Mouse (Mus musculus): ENCODE results near the gene Ppp1r3e. TPM values are rescaled to one million over a fixed set of nuclear protein-coding genes. Genes with fewer than 3 reads are reported as not detected.
A peak's percentile ranks its signal among the peaks of the same experiment; 100 is the strongest.

Ppp1r3e gene
- polyA plus RNA-seq, 1 experiment from 2014 or later, result 1.3 TPM

DNA sequence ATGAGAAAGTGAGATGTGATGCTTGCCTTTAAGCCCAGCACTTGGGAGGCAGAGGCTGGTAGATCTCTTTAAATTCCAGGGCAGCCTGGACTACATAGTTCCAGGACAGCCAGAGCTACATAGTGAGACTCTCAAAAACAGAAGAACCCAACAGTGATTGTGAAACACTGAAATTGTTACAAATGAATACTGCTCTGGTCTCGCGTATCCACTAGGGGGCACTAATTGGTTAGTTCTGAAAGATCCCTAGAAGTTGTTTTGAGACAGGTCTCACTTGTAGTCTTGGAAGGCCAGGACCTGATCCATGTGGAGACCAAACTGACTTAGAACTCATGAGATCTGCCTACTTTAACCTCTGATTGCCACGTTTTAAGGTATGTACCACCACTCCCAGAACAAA is 23.0 kb upstream of the Ppp1r3e start:
- Histone ChIP-seq H3K9ac (no peak overlapping the region), H3K4me2 (replicated peaks) (no peak overlapping the region), H3K27ac (no peak overlapping the region), H3K9me3 (no peaks in the 10 kb centered on the region), H3K36me3 (peaks cover 45% of the 10 kb centered on the region), H3K4me1 (0 out of 2 replicates have a peak, but pooled peaks cover 7% of the 10 kb centered on the region), H3K27me3 (no peaks in the 10 kb centered on the region), H3K4me3 (no peak overlapping the region)
- WGBS, result 1% methylated on average over 3 of the region's 3 CpGs
- ATAC-seq (ENCODE audit: insufficient number of reproducible peaks, insufficient read depth, low FRiP score, low TSS enrichment), result peak; percentile 43; the same call in 1 of the 2 replicates

DNA sequence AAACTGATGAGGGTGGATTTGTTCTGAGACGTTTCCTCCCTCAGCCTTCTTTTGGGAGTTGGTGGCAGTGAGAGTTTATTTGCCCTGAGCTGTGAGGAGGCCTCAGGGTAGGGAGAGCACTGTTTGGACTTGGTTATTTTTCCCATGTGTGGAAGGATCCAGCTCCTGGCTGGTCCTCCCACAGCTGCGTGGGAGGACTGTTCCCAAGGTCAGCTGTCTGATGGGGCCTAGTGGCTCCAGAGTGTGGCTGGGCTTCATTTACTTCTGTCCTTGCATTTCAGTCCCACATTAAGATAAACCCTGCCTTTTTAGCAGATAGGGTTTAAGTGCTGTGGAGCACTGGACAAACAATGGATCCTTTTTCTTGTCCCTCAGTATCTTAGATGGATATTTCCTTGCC is 20.1 kb upstream of the Ppp1r3e start:
- no peak overlapping the region for H3K9ac ChIP-seq
- 55% methylated on average over 2 of the region's 2 CpGs for WGBS

DNA sequence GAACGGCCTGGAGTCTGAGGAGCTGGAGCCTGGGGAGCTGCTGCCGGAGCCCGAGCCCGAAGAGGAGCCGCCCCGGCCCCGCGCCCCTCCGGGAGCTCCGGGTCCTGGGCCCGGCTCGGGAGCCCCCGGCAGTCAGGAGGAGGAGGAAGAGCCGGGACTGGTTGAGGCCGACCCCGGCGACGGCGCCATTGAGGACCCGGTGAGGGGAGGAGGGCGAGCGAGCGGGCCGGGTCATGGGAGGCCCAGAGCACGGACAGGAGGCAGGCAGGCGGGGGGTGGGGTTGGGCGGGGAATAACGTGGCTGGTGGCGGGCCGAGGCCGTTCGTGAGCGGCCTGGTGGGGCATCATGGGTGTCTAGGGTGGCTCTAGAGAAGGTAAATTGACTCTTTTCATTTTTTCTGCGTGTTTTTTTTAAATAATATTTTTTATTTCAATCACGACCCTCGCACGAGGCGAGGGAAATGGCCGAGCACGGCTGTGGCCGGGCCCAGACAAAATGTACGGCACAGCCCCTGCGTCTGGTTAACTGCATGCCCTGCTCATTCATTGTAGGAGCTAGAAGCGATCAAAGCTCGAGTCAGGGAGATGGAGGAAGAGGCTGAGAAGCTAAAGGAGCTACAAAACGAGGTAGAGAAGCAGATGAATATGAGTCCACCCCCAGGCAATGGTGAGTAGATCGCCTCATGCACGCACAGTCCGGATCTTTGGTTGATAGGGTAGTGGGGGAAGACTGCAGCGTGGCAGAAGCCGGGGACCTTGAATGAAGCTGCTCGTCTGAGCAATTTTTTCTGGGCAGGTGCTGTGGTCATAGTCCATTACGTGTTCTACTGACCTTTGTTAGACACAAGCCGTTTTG is 17.2 kb upstream of the Ppp1r3e start:
- Histone ChIP-seq H3K27ac (peak overlapping the region; percentile 95), H3K36me3 (peaks cover 30% of the 10 kb centered on the region), H3K9me3 (no peaks in the 10 kb centered on the region), H3K27me3 (no peaks in the 10 kb centered on the region), H3K9ac (peak overlapping the region; percentile 99), H3K4me3 (peak overlapping the region; percentile 96), H3K4me1 (peaks cover 12% of the 10 kb centered on the region; the same call in 1 of the 2 replicates), H3K4me2 (replicated peaks) (peak overlapping the region; percentile 67)
- under 1% methylated on average over 53 of the region's 54 CpGs for WGBS
- peak; percentile 37 for ATAC-seq (ENCODE audit: insufficient number of reproducible peaks, insufficient read depth, low FRiP score, low TSS enrichment)

More for the DNA sequence above, 20.1 kb upstream of the Ppp1r3e start:
- Histone ChIP-seq H3K9me3 (no peaks in the 10 kb centered on the region), H3K4me1 (peaks cover 12% of the 10 kb centered on the region; the same call in 1 of the 2 replicates), H3K27ac (no peak overlapping the region), H3K4me3 (no peak overlapping the region), H3K27me3 (no peaks in the 10 kb centered on the region), H3K4me2 (replicated peaks) (no peak overlapping the region), H3K36me3 (peaks cover 30% of the 10 kb centered on the region)
- ATAC-seq (ENCODE audit: insufficient number of reproducible peaks, insufficient read depth, low FRiP score, low TSS enrichment), result no peak

DNA sequence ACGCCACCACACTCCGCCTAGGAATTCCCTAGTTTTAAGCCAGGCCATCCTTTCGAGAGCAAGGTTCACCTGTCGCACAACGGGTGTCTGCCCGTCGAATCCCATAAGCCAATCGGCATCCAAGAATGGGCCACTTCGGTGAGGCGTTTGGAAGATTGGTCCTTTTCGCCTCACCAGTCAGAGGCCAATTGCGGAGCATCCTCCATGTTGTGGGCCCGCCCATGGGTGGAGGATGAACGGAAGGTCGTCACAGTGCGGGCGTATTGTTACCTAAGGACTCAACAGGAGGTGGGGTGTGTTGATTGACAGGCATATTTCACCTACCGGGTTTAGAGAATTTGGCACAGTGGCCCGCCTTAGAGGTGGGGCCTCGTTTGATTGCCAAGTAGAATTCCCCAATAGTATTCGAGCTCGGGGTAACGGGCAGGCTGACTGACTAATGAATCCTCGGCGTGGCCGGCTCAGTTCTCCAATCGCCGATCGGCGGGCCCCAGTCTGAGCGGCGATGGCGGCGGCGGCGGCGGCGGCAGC is 16.4 kb upstream of the Ppp1r3e start:
- Histone ChIP-seq H3K4me2 (replicated peaks) (peak overlapping the region; percentile 43), H3K36me3 (peaks cover 30% of the 10 kb centered on the region), H3K9me3 (no peaks in the 10 kb centered on the region), H3K4me1 (peaks cover 12% of the 10 kb centered on the region; the same call in 1 of the 2 replicates), H3K27ac (peak overlapping the region; percentile 95), H3K9ac (peak overlapping the region; percentile 99), H3K27me3 (no peaks in the 10 kb centered on the region), H3K4me3 (peak overlapping the region; percentile 96)
- WGBS, result under 1% methylated on average over 38 of the region's 38 CpGs
- ATAC-seq (ENCODE audit: insufficient number of reproducible peaks, insufficient read depth, low FRiP score, low TSS enrichment), result peak; percentile 99

DNA sequence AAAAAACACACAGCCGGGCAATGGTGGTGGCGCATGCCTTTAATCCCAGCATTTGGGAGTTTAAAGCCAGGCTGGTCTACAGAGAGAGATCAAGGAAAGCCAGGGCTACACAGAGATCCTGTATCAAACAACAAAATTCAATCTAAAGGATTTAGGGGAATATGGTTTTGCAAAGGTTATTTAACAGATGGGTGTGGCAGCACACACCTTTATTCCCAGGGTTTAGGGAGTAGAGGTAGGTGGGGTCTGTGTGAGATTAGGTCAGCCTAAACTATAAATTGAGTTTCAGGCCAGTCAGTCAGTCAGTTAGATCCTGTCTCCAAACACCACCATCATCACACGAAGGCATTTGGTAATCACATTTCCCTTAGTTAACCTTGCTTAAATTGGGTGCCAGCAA is 14.8 kb upstream of the Ppp1r3e start, which contains the start of gene Pabpn1:
TSS of gene Pabpn1 (plus strand) at position 301 of the 400 bp plus-strand sequence.
- peak within 1 kb of the TSS; percentile 43 for H3K4me2 ChIP-seq (replicated peaks)
- H3K4me1 ChIP-seq, result peaks cover 12% of the 10 kb centered on the region; the same call in 1 of the 2 replicates
- no peaks in the 10 kb centered on the region for H3K27me3 ChIP-seq
- H3K9me3 ChIP-seq, result no peaks in the 10 kb centered on the region
- H3K4me3 ChIP-seq, result peak within 1 kb of the TSS; percentile 96
- H3K9ac ChIP-seq, result 0 out of 2 replicates have a peak within 1 kb of the TSS, but pooled peaks have one; percentile 6
- H3K36me3 ChIP-seq, result peaks cover 17% of the 10 kb centered on the region
- WGBS, result 90% methylated on average over 3 of the region's 3 CpGs
- ATAC-seq (ENCODE audit: insufficient number of reproducible peaks, insufficient read depth, low FRiP score, low TSS enrichment), result no peak
- H3K27ac ChIP-seq, result peak within 1 kb of the TSS; percentile 73

DNA sequence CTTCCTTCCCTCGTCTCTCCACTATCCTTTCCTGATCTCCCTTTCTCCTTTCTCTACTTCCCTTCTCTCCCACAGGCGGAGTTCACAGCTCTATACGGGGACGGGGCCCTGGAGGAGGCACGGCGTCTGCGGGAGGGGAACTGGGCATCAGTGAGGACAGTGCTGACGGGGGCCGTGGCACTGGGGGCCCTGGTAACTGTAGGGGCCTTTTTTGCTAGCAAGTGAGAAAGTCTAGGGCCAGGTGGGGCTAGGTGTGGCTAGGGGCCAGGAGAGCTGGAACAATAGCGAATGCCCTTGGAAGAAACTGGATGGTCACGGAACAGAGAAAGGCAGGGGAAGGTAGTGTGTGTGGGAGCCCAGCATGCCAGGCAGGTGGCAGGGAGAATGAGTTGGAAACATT is 8.0 kb upstream of the Ppp1r3e start:
- WGBS, result 89% methylated on average over 11 of the region's 11 CpGs
- peak overlapping the region; percentile 84; the same call in 1 of the 2 replicates for H3K4me2 ChIP-seq (replicated peaks)

DNA sequence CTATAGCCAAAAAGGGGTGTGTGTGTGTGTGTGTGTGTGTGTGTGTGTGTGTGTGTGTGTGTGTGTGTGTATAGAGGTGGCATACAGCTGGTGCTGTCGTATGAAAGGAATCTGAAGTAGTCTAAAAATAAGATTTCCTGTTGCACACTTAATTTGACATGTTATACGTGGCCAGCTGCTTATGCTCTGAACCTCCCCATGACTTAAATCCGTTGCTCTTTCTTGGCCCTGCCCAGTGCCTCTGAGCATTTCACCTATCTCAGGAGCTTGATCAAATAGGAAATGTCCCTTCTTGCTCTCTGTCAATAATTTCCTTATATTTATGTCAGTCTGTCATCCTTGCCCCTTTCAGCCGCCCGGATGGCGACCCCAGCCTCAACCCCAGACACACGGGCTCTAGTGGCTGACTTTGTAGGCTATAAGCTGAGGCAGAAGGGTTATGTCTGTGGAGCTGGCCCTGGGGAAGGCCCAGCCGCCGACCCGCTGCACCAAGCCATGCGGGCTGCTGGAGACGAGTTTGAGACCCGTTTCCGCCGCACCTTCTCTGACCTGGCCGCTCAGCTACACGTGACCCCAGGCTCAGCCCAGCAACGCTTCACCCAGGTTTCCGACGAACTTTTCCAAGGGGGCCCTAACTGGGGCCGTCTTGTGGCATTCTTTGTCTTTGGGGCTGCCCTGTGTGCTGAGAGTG is 6.8 kb upstream of the Ppp1r3e start:
- ATAC-seq (ENCODE audit: insufficient number of reproducible peaks, insufficient read depth, low FRiP score, low TSS enrichment), result 0 out of 2 replicates have a peak, but pooled peaks have one; percentile 14
- WGBS, result 20% methylated on average over 21 of the region's 21 CpGs
- peak overlapping the region; percentile 66 for H3K4me3 ChIP-seq
- H3K4me2 ChIP-seq (replicated peaks), result peak overlapping the region; percentile 84
- H3K4me1 ChIP-seq, result peaks cover 18% of the 10 kb centered on the region
- H3K27me3 ChIP-seq, result no peaks in the 10 kb centered on the region
- no peaks in the 10 kb centered on the region for H3K9me3 ChIP-seq
- peak overlapping the region; percentile 94 for H3K27ac ChIP-seq
- peaks cover 20% of the 10 kb centered on the region; the same call in 1 of the 2 replicates for H3K36me3 ChIP-seq
- H3K9ac ChIP-seq, result peak overlapping the region; percentile 85

More for the DNA sequence above, 8.0 kb upstream of the Ppp1r3e start:
- H3K4me1 ChIP-seq, result peaks cover 18% of the 10 kb centered on the region
- peaks cover 20% of the 10 kb centered on the region; the same call in 1 of the 2 replicates for H3K36me3 ChIP-seq
- no peaks in the 10 kb centered on the region for H3K27me3 ChIP-seq
- H3K9ac ChIP-seq, result 0 out of 2 replicates have a peak overlapping the region, but pooled peaks have one; percentile 27
- no peaks in the 10 kb centered on the region for H3K9me3 ChIP-seq
- H3K4me3 ChIP-seq, result no peak overlapping the region
- no peak overlapping the region for H3K27ac ChIP-seq
- ATAC-seq (ENCODE audit: insufficient number of reproducible peaks, insufficient read depth, low FRiP score, low TSS enrichment), result no peak

DNA sequence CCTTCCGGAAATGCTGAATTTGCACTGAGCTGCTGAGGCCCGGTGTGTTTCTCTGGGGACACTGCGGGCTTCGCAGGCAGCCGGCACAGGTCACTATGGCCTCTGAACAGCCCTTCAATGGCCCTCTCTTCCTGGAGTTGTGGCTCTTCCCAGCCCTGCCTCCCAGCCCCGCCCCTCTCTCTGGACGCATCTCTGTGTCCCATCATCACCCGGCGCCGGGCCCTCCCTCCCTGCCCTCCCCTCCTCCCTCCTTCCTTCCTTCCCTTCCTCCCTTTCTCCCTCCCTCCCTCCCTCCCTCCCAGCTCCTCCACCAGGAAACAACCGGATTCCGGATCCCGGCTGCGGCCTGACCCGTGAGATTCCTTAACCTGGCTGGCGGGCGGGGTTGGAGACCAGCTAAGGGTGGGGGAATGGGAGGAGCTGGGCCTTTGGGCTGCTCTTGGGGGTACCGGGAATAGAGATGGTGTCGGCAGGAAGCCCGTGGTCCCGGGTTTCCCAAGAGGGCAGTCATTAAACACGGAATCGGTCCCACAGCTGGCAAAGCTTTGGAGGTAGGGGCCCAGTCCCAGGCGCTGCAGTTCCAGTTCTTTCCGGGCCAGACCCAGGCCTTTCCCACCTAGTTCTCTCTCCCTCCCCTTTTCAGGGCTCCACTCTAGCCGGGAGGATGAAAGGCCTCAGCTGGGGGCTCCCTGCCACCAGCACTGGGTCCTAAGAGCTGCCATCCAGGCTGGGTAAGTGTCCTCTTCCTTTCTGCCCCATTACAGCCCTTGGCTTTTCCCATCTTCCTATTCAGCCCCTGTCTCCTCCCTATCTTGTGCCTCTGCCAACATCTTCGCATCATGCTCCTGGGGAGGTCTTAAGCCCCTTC is 6.0 kb upstream of the Ppp1r3e start, which contains the start of the genes Bcl2l2 and Gm20521:
TSS of gene Bcl2l2 (plus strand) at position 224 of the 868 bp plus-strand sequence.
TSS of gene Gm20521 (plus strand) at position 288 of the 868 bp plus-strand sequence.
- peak within 1 kb of the TSS; percentile 85 for H3K9ac ChIP-seq
- H3K4me2 ChIP-seq (replicated peaks), result peak within 1 kb of the TSS; percentile 84
- H3K9me3 ChIP-seq, result no peaks in the 10 kb centered on the region
- peak; percentile 83 for ATAC-seq (ENCODE audit: insufficient number of reproducible peaks, insufficient read depth, low FRiP score, low TSS enrichment)
- H3K4me3 ChIP-seq, result peak within 1 kb of the TSS; percentile 66
- under 1% methylated on average over 27 of the region's 27 CpGs for WGBS
- H3K27me3 ChIP-seq, result 0 out of 2 replicates have a peak, but pooled peaks cover under 1% of the 10 kb centered on the region
- H3K4me1 ChIP-seq, result peaks cover 18% of the 10 kb centered on the region
- H3K36me3 ChIP-seq, result peaks cover 20% of the 10 kb centered on the region; the same call in 1 of the 2 replicates
- peak within 1 kb of the TSS; percentile 94 for H3K27ac ChIP-seq

DNA sequence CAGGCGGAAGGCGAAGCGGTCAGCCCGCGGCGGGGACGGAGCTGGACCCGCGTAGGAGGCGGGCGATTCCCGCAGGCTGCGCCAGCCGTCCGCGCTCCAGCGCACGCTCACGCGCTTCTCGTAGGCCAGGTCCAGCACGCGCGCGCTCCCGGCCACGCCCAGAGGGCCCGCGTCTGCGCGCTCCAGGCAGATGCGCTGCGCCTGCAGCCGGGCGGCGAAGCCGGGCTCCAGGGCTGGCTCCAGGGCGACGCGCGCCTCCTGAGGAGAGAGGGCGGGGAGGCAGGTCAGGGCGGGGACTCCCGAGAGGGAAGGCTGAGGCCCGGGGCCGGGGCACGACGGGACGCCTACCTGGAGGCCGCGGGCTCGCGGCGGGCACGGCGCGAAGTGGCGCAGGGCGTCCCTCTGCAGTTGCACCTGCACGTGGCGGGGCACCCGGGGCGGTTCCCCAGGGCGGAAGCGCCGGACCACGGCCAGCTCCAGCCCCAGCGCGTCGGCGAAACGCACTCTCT is 757 bp downstream of the Ppp1r3e start:
- peak; percentile 84 for ATAC-seq (ENCODE audit: insufficient number of reproducible peaks, insufficient read depth, low FRiP score, low TSS enrichment)
- WGBS, result under 1% methylated on average over 66 of the region's 72 CpGs
- Histone ChIP-seq H3K9me3 (no peaks in the 10 kb centered on the region), H3K4me1 (peaks cover 15% of the 10 kb centered on the region), H3K9ac (peak overlapping the region; percentile 78), H3K36me3 (no peaks in the 10 kb centered on the region), H3K4me3 (peak overlapping the region; percentile 71), H3K27ac (peak overlapping the region; percentile 63; the same call in 1 of the 2 replicates), H3K4me2 (replicated peaks) (peak overlapping the region; percentile 99), H3K27me3 (peaks cover 18% of the 10 kb centered on the region; the same call in 1 of the 2 replicates)

DNA sequence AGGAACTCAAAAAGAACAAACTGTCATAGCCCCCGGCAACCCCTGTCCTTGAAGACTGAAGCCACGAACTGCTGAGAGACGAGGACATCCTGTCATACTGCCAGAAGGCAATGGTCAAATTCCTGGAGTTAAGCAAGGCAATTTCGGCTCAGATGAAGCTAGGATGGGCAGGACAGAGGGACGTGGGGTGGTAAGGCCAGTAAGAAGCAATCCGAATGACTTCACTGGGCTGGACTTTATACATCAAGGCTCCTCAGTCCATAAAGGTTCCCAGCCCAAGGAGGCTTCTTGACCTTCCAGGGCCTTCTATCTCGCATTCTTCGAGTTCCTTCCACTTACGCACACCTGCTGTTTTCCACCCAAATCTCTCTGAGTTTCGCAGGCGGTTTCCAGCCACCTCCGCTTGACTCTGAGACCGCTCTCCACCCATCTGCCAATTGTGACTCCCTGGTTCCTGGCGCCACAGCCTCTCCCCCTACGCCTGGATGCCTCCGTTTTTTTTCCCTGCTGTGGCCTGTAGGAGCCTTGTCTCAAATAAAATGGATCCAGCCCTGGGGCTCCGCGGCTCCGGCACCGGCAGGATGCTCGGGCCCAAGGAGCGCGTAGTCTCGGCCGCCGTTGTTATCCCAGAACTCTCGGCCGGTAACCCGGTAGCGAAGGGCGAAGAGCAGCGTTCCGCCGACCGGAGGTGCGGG is 1.4 kb downstream of the Ppp1r3e start:
- Histone ChIP-seq H3K9ac (peak overlapping the region; percentile 78), H3K4me1 (peaks cover 15% of the 10 kb centered on the region), H3K4me3 (peak overlapping the region; percentile 71), H3K27ac (peak overlapping the region; percentile 63; the same call in 1 of the 2 replicates), H3K27me3 (peaks cover 18% of the 10 kb centered on the region; the same call in 1 of the 2 replicates), H3K9me3 (no peaks in the 10 kb centered on the region), H3K36me3 (no peaks in the 10 kb centered on the region), H3K4me2 (replicated peaks) (peak overlapping the region; percentile 99)
- WGBS, result 2% methylated on average over 36 of the region's 36 CpGs
- 0 out of 2 replicates have a peak, but pooled peaks have one; percentile 22 for ATAC-seq (ENCODE audit: insufficient number of reproducible peaks, insufficient read depth, low FRiP score, low TSS enrichment)

Measured in embryonic facial prominence, embryonic 12.5 days (tissue).